Mouse (Mus musculus): ENCODE results near the gene Mob1b.

The Mob1b gene

DNA sequence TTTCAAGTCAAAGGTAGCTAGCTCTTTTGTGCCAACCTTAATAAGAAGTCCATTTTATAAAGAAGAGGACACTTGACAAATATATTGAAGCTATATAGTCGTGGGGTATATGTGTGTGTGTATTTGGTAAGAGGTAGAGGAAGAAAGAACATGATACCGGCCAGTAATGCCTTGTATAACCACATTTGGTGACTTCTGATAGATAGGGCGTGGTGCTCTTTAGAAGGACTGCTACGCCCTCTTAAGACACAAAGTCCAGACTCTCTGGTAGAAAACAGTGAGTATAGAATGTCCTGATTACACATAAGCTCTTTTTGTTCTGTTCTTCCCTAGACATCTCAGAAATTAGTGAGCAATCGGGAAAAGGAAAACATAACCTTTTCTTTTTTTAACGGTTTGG, 47.5 kb downstream of the Mob1b start:
- CTCF ChIA-PET: no interaction called here

DNA sequence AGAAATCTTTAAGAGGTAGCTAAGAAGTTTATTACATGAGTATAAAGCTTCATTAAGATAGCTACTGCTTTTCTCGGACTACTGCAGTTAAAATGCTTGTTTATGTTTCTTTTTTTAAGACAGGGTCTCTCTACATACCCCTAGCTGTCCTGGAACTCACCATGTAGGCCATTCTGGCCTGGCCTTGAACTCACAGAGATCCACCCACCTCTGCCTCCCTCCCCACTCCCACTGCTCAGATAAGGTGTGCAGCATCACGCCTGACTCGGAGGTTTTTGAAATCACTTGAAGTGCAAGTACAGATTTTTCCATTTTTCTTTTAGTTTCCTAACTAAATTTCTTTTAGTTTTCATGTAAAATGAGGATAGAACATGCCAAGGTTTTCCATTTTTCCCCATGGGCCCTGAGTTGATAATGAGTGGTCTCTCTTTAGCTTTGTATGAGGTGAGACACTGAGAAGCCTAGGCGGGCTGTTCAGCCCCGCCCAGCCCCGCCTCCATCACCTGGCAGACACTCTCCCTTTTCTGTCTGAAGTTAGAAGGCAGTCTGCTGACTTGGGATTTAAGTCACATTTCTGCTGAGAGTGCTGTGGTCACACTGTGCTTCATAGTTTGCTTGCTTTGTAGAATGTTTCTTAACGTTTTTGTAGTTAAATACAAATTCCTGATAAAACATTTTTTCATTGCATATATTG, 61.6 kb downstream of the Mob1b start:
- CTCF ChIA-PET: no interaction called here

GRCm38 (mm10) chr5:88785059-88785458, 64.4 kb downstream of the Mob1b start:
- CTCF ChIA-PET: no interaction called here

GRCm38 (mm10) chr5:88790675-88791074, 70.0 kb downstream of the Mob1b start:
- CTCF ChIA-PET: interaction anchor here (0.6 kb wide), 1 partner anchor 399 kb away, joined by 3 read pairs; no protein-coding TSS in a partner anchor

DNA sequence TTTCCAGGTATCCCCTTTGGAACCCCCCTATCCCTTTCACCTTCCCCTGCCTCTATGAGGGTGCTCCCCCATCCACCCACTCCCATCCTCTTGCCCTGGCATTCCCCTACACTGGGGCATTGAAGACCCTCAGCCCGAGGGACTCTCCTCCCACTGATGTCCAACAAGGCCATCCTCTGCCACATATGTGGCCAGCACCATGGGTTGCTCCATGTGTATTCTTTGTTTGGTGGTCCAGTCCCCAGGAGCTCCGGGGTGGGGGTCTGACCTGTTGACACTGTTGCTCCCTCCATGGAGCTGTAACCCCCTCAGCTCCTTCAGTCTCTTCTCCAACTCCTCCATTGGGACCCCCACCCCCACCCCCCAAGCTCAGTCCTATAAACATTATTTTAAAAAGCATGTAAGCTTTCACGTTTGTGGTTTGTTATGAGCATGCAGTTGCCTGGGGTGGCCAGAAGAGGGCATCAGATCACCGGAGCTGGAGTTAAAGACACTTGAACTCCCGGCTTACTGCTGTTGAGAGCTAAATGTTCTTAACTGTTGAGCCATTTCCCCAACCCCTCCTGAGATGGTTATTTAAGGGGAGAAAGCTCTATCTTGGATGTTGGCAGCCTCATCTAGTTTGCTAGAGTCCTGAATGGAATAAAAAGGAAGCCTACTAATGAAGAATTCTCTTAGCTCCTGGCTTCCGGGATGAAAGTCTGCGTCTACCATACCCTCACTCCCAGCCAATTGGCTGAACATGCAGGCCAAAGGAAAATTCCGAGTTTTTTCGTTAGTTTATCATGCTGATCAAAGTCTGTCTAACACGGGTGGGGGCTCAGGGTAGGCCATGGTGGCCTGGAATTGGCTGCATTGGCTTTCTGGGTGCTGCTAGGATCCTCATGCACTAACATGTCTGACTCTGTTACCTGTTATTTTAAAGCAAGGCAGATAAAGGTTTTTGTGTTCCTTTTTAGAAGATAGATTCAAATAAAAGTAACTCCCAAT, 70.9 kb downstream of the Mob1b start:
- CTCF ChIA-PET: interaction anchor here (0.5 kb wide), 1 partner anchor 41 kb away, joined by 3 read pairs; no protein-coding TSS in a partner anchor

- CTCF ChIA-PET: interaction anchor here (0.7 kb wide), 1 partner anchor 1485 kb away, joined by 7 read pairs; no protein-coding TSS in a partner anchor
Observed at GRCm38 (mm10) chr5:88793676-88794075, 73.0 kb downstream of the Mob1b start.

DNA sequence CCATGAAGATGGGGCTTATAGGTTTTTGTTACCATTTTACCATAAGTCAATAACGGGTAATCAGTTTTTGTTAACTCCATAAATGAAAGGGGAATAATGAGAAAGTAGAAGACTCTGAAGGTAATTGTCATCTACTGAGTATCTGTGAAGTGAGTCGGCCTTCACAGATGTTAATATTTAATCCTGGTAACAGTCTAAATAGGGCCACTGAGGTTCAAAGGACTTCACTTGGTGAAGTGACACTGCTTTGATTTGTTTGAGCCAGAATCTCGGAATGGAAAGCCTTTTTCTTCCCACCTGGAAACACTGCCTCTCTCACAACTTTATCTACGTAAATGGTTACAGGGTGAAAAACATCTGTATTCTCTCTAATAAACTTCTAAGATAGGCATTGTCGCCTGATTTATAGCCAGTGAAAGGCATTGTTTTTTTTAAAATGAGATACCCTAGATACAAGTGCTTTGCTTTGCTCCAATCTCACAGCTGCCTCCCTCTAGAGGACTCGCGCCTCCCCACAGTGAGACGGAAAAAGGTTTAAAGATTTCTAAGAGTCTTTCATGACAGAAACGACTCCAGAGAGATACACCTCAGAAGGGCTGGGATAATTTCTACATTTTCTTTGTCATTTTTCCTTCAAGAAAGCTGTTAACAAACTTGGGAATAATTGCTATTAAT, 75.4 kb downstream of the Mob1b start:
- CTCF ChIA-PET: no interaction called here

DNA sequence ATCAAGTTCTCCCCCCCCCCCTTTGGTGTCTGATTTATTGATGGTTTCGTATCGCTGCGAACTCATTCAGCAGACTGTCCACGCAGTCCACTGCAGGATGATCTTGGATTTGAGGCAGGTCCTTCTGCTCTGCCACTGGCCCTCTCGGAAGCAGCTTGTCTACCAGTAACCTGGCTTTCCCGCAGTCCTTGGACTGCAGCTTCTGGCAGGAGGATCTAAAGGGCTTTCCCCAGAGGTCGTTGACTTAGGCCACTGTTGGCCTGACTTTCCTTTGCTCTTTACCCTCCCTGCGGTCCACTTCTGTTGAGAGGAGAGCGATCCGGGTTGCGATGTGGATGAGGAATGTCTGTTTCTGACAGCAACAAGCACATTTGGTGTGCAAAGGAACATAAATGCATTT, 75.9 kb downstream of the Mob1b start:
- CTCF ChIA-PET: no interaction called here

- CTCF ChIA-PET: no interaction called here
Observed at GRCm38 (mm10) chr5:88797121-88797520, 76.5 kb downstream of the Mob1b start.

DNA sequence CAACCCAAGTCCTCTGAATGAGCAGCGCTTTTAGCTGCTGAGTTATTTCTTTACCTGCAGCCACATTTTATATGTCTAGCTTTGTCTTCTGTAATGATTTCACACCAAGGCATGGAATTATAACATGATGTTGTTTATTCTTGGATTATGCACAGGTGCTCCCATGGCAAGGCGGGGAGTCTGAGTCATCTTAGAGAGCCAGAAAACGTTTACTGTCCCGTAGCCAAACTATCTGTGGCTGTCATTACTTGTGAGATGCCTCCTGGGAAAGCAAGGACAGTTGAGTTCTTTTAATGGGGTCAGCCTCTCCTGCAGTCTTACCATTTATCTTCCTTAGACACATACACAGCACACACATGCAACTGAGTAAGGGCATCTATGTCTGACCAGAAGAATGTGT, 85.0 kb downstream of the Mob1b start:
- CTCF ChIA-PET: no interaction called here

GRCm38 (mm10) chr5:88806278-88806677, 85.6 kb downstream of the Mob1b start:
- CTCF ChIA-PET: interaction anchor here (0.6 kb wide), 1 partner anchor 150 kb away, joined by 8 read pairs; no protein-coding TSS in a partner anchor

- CTCF ChIA-PET: no interaction called here
Observed at GRCm38 (mm10) chr5:88807342-88807741, 86.7 kb downstream of the Mob1b start.

DNA sequence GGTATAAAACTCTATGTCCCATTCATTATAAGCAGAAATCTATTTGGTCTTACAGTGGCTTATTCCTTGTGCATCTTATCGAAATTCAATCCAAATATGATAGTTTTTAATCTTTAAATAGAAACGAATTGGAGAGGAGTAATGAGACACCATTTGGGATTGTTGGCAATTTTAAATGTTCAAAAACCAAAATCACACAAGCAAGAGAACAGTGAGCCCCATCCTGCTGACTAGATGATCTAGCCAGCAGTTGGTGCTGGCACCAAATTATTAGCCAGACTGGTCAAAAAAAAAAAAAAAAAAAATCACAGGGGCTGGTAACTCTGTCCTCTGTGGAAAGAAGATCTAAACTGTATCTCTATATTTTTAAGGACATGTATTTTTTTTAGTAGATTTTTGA, 92.5 kb downstream of the Mob1b start:
- CTCF ChIA-PET: no interaction called here
